Mouse (Mus musculus): Measurements from ENCODE around the gene Eef1a2. TPM values are rescaled to one million over a fixed set of nuclear protein-coding genes. Genes with fewer than 3 reads are reported as not detected.

The Eef1a2 gene
- polyA plus RNA-seq, 1 experiment from 2014 or later: 7.7 TPM

DNA sequence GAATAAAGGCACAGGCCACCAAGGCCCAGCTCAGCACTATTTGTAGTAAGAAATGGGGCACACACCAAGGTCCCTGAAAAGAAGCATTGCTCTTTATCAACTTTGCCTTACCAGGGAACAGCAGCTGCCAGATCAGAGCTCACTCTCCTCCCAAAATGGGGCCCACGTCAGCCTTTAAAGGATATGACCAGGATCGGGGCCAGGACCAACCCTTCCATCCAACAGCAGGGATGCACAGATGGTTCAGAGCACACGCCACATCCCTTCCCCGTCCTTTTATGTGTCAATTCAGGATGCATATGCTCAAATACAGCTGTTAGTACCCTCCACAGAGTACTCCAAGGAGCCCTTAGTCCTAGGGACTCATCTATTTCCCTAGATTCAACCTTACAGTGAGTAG is 26.6 kb downstream of the Eef1a2 start:
- Histone ChIP-seq H3K4me1 (replicated peaks) (peaks cover 11% of the 10 kb centered on the region), H3K9me3 (replicated peaks) (no peaks in the 10 kb centered on the region), H3K27ac (ENCODE audit: poor library complexity, severe bottlenecking) (no peak overlapping the region), H3K4me3 (no peak overlapping the region), H3K9ac (no peak overlapping the region), H3K4me2 (no peak overlapping the region), H3K27me3 (replicated peaks) (peaks cover 64% of the 10 kb centered on the region), H3K36me3 (no peaks in the 10 kb centered on the region)
- WGBS: 61% methylated on average over 4 of the region's 4 CpGs
- ATAC-seq (ENCODE audit: insufficient number of reproducible peaks, low FRiP score): no peak

GRCm38 (mm10) chr2:181128963-181129362 is 27.9 kb downstream of the Eef1a2 start:
- H3K4me3 ChIP-seq: no peak overlapping the region
- H3K9me3 ChIP-seq (replicated peaks): no peaks in the 10 kb centered on the region
- no peak overlapping the region for H3K27ac ChIP-seq (ENCODE audit: poor library complexity, severe bottlenecking)
- no peak overlapping the region for H3K9ac ChIP-seq
- WGBS: 72% methylated on average over 4 of the region's 4 CpGs
- no peak overlapping the region for H3K4me2 ChIP-seq
- H3K27me3 ChIP-seq (replicated peaks): peaks cover 56% of the 10 kb centered on the region
- no peak for ATAC-seq (ENCODE audit: insufficient number of reproducible peaks, low FRiP score)
- no peaks in the 10 kb centered on the region for H3K4me1 ChIP-seq (replicated peaks)
- H3K36me3 ChIP-seq: no peaks in the 10 kb centered on the region

DNA sequence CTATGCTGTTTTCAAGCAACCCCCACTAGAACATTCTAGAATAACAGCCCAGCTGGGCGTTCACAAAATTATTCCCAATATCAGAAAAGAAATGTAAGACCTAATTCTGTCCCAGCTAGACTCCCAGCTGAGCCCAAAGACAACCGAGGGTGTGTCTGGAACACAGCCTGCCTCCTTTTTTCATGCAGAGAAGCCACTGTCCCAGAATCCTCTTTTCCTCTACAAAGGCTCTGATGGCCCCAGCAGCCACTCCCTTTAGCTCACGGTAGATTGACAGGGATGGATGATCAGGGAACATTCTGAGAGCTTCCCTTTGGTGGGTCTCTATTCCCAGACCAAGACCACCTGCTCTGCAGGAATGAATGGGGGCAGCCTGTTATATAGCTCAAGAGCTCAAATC is 29.0 kb downstream of the Eef1a2 start:
- Histone ChIP-seq H3K9me3 (replicated peaks) (no peaks in the 10 kb centered on the region), H3K4me2 (no peak overlapping the region), H3K4me3 (no peak overlapping the region), H3K27me3 (replicated peaks) (peaks cover 51% of the 10 kb centered on the region), H3K27ac (ENCODE audit: poor library complexity, severe bottlenecking) (no peak overlapping the region), H3K9ac (no peak overlapping the region), H3K36me3 (no peaks in the 10 kb centered on the region), H3K4me1 (replicated peaks) (no peaks in the 10 kb centered on the region)
- 49% methylated on average over 3 of the region's 3 CpGs for WGBS
- no peak for ATAC-seq (ENCODE audit: insufficient number of reproducible peaks, low FRiP score)

DNA sequence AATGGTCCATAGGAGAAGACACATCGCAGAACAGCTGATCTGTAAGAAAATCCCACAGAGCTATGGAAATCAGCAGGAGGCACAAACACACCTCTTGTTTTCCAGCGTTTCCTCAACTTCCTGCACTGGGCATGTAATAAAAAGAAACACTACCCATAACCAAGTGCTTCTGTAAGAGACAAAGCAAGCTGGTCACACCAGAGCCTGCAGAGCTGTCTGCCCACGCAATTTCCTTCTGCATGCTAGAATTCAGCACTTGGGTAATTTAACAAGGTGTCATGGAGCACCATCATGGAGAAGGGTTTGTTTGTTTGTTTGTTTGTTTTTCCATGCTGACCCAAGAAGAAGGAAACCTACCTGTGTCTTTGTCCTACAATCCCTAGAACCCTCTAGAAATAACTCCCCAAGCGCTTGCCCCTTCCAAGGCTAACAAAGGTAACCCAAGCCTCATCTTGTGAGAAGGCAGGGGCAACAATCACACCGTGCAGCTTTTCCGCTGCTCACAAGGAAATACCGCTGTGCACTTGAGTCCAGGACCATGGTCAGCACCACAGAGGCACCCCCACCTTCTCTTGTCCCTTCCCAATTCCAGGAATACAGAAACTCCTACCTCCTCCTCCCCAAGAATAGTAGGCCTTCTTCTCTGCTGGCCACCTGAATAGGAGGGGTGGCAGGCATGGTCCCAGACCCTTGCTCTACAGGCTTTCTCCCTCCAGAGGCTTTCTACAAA is 30.9 kb downstream of the Eef1a2 start:
- 41% methylated on average over 7 of the region's 7 CpGs for WGBS
- Histone ChIP-seq H3K9me3 (replicated peaks) (no peaks in the 10 kb centered on the region), H3K4me3 (no peak overlapping the region), H3K27ac (ENCODE audit: poor library complexity, severe bottlenecking) (no peak overlapping the region), H3K36me3 (no peaks in the 10 kb centered on the region), H3K4me1 (replicated peaks) (no peaks in the 10 kb centered on the region), H3K27me3 (replicated peaks) (peaks cover 40% of the 10 kb centered on the region), H3K4me2 (no peak overlapping the region), H3K9ac (no peak overlapping the region)
- ATAC-seq (ENCODE audit: insufficient number of reproducible peaks, low FRiP score): no peak

DNA sequence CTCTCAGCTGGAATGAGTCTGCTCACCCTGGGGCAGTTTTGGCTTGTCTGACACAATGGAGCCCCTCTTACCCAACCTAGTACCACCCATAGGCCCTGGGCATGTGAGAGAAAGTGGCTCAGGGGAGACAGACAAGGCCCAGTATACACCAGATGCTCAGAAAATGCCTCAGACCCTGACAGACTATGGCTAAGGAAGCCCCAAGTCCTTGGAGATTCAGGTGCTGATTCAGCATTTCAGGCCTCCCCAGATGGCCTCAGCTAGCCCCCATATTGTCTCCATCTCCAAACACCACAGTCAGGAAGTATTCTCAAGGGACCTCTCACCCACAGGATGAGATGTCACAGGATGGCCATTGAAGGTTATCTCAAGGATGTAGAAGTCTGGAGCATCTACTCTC is 34.2 kb downstream of the Eef1a2 start:
- Histone ChIP-seq H3K4me1 (replicated peaks) (no peaks in the 10 kb centered on the region), H3K9me3 (replicated peaks) (no peaks in the 10 kb centered on the region), H3K27ac (ENCODE audit: poor library complexity, severe bottlenecking) (no peak overlapping the region), H3K4me3 (no peak overlapping the region), H3K9ac (no peak overlapping the region), H3K4me2 (no peak overlapping the region), H3K36me3 (no peaks in the 10 kb centered on the region), H3K27me3 (replicated peaks) (peaks cover 56% of the 10 kb centered on the region)
- no peak for ATAC-seq (ENCODE audit: insufficient number of reproducible peaks, low FRiP score)

- Histone ChIP-seq H3K4me3 (no peak overlapping the region), H3K4me2 (no peak overlapping the region), H3K36me3 (no peaks in the 10 kb centered on the region), H3K4me1 (replicated peaks) (no peaks in the 10 kb centered on the region), H3K27me3 (replicated peaks) (peaks cover 69% of the 10 kb centered on the region), H3K9me3 (replicated peaks) (no peaks in the 10 kb centered on the region), H3K9ac (no peak overlapping the region), H3K27ac (ENCODE audit: poor library complexity, severe bottlenecking) (no peak overlapping the region)
- 75% methylated on average over 4 of the region's 4 CpGs for WGBS
- no peak for ATAC-seq (ENCODE audit: insufficient number of reproducible peaks, low FRiP score)
Observed at GRCm38 (mm10) chr2:181120922-181121449, 35.8 kb downstream of the Eef1a2 start.

DNA sequence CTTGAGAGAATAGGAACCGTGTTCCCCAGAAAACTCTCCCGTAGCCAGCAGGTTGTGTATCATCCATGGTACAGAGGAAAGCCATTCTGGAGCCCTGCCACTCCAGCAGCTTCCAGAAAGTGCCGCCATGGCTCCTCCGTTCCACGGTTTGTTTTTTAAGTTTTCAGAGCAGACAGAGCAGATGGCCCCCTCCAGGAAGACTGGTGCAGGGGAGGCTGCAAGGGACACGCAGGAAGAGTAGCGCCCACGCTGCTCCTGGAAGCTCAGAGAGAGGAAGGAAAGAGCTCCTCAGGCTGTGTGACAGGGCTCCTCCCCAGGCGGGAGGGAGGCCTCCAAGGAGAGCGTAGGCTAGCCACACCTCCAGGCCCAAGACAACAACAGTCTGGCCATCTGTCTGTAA is 36.9 kb downstream of the Eef1a2 start:
- H3K4me2 ChIP-seq: no peak overlapping the region
- 22% methylated on average over 10 of the region's 10 CpGs for WGBS
- no peak overlapping the region for H3K9ac ChIP-seq
- no peaks in the 10 kb centered on the region for H3K36me3 ChIP-seq
- H3K4me3 ChIP-seq: no peak overlapping the region
- H3K4me1 ChIP-seq (replicated peaks): no peaks in the 10 kb centered on the region
- no peaks in the 10 kb centered on the region for H3K9me3 ChIP-seq (replicated peaks)
- ATAC-seq (ENCODE audit: insufficient number of reproducible peaks, low FRiP score): no peak
- H3K27me3 ChIP-seq (replicated peaks): peaks cover 64% of the 10 kb centered on the region
- no peak overlapping the region for H3K27ac ChIP-seq (ENCODE audit: poor library complexity, severe bottlenecking)

DNA sequence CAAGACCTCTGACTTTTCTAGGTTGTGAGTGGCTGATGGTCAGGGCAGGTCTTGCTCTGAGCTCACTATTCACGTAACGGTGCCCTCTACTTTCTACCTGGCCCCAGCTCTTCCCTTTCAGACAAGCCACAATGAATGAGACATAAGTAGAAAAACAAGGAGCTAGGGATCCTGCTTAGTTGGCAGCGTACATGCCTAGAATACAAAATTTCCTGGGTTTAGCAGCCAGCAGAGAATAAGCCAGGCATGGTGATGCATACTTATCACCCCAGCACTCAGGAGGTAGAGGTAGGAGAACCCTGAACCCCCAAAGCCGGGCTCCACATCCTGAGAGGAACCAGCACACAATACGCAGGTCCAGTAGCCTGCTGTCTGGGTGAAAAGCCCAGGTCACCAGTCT is 40.4 kb downstream of the Eef1a2 start:
- 74% methylated on average over 5 of the region's 5 CpGs for WGBS
- H3K27me3 ChIP-seq (replicated peaks): peaks cover 71% of the 10 kb centered on the region
- no peak overlapping the region for H3K4me2 ChIP-seq
- no peak for ATAC-seq (ENCODE audit: insufficient number of reproducible peaks, low FRiP score)
- no peaks in the 10 kb centered on the region for H3K9me3 ChIP-seq (replicated peaks)
- no peaks in the 10 kb centered on the region for H3K4me1 ChIP-seq (replicated peaks)
- no peak overlapping the region for H3K27ac ChIP-seq (ENCODE audit: poor library complexity, severe bottlenecking)
- H3K4me3 ChIP-seq: no peak overlapping the region
- no peak overlapping the region for H3K9ac ChIP-seq
- no peaks in the 10 kb centered on the region for H3K36me3 ChIP-seq

- no peak overlapping the region for H3K4me3 ChIP-seq
- no peak overlapping the region for H3K9ac ChIP-seq
- 55% methylated on average over 3 of the region's 3 CpGs for WGBS
- H3K9me3 ChIP-seq (replicated peaks): no peaks in the 10 kb centered on the region
- no peaks in the 10 kb centered on the region for H3K36me3 ChIP-seq
- H3K27ac ChIP-seq (ENCODE audit: poor library complexity, severe bottlenecking): no peak overlapping the region
- H3K27me3 ChIP-seq (replicated peaks): peaks cover 67% of the 10 kb centered on the region
- no peak for ATAC-seq (ENCODE audit: insufficient number of reproducible peaks, low FRiP score)
- H3K4me2 ChIP-seq: no peak overlapping the region
- H3K4me1 ChIP-seq (replicated peaks): no peaks in the 10 kb centered on the region
Observed at GRCm38 (mm10) chr2:181115367-181115766, 41.4 kb downstream of the Eef1a2 start.

- no peak for ATAC-seq (ENCODE audit: insufficient number of reproducible peaks, low FRiP score)
- Histone ChIP-seq H3K4me3 (no peak overlapping the region), H3K4me2 (no peak overlapping the region), H3K36me3 (no peaks in the 10 kb centered on the region), H3K27ac (ENCODE audit: poor library complexity, severe bottlenecking) (no peak overlapping the region), H3K4me1 (replicated peaks) (no peaks in the 10 kb centered on the region), H3K9ac (no peak overlapping the region), H3K27me3 (replicated peaks) (peaks cover 55% of the 10 kb centered on the region), H3K9me3 (replicated peaks) (no peaks in the 10 kb centered on the region)
- 69% methylated on average over 8 of the region's 8 CpGs for WGBS
Observed at GRCm38 (mm10) chr2:181113762-181114361, 43.0 kb downstream of the Eef1a2 start.

DNA sequence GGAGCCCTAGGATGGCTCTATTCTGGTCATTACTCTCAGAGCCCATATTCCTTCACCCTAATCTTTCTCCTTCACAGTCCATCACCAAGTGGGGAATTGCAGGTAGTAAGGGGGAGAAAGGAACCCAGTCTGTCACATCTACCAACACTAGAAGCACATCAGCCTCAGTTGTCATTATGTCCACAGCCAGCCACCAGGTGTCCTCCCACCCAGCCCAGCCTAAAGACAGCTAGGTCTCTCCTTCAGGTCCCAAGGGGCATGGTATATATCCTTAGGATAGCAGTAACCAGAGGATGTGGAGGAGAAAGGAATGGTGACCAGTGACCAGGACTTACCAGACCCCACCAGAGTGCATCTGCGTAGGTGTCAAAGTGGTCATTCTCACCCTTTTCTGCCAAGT is 45.1 kb downstream of the Eef1a2 start:
- Histone ChIP-seq H3K9ac (no peak overlapping the region), H3K4me3 (no peak overlapping the region), H3K36me3 (no peaks in the 10 kb centered on the region), H3K4me1 (replicated peaks) (no peaks in the 10 kb centered on the region), H3K9me3 (replicated peaks) (no peaks in the 10 kb centered on the region), H3K27ac (ENCODE audit: poor library complexity, severe bottlenecking) (no peak overlapping the region), H3K27me3 (replicated peaks) (peaks cover 36% of the 10 kb centered on the region), H3K4me2 (no peak overlapping the region)
- WGBS: 81% methylated on average over 1 of the region's 1 CpGs
- ATAC-seq (ENCODE audit: insufficient number of reproducible peaks, low FRiP score): no peak
